Mouse (Mus musculus) cerebellum, adult 9-11 months (tissue): ENCODE results near the gene Abca2.
A peak's percentile ranks its signal among the peaks of the same experiment; 100 is the strongest.
"Not testable (repeated sequence)": the region's sequence is repeated elsewhere in the genome, so short reads cannot be mapped to it uniquely, and the experiment has no call there.

Experiments used
- DNase-seq: peaks from one replicate; pipeline ENCODE4 v3.0.0; 2022

Gene Abca2

DNA sequence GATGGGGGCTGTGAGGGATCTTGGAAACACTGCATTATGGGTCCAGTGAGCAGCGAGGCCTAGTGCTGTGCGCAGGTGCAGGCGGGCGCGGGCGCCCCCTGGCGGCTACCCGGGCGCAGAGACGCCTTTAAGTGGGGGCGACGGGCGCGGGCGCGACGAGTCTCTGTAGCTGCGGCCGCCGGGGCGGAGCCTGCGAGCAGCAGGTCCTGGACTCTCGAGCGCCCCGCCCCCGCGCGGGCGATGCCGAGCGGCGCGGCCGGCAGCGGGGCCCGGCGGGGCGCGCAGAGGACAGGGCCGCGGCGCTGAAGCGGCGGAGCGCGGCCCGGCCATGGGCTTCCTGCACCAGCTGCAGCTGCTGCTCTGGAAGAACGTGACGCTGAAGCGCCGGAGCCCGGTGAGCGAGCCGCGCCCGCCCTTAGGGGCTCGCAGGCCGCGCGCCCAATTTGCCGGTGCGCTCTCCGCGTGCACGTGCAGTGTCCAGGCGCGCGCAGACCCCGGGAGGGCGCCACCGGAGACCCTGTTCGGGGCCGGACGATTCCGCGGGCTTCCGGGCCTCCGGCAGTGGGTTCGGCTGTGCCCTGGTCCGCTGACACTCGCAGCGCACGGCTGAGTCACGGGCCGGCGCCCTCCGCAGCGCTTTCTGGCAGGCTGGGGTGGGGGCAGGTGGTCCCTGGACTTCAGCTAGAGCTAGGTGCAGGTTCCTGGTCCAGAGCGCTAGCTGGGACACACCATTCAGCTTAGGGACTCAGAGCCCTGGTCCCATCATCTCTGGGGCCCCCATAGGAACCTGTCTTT is at the start of gene Abca2:
TSS of gene Abca2 (plus strand) at position 262 of the 795 bp plus-strand sequence.
- DNase-seq, result peak; percentile 98

- no peak for DNase-seq
These were observed 44.0 kb upstream of the Abca2 start for GRCm38 (mm10) chr2:25384492-25384891.

GRCm38 (mm10) chr2:25391266-25391665 is 37.2 kb upstream of the Abca2 start:
- DNase-seq, result no peak

DNA sequence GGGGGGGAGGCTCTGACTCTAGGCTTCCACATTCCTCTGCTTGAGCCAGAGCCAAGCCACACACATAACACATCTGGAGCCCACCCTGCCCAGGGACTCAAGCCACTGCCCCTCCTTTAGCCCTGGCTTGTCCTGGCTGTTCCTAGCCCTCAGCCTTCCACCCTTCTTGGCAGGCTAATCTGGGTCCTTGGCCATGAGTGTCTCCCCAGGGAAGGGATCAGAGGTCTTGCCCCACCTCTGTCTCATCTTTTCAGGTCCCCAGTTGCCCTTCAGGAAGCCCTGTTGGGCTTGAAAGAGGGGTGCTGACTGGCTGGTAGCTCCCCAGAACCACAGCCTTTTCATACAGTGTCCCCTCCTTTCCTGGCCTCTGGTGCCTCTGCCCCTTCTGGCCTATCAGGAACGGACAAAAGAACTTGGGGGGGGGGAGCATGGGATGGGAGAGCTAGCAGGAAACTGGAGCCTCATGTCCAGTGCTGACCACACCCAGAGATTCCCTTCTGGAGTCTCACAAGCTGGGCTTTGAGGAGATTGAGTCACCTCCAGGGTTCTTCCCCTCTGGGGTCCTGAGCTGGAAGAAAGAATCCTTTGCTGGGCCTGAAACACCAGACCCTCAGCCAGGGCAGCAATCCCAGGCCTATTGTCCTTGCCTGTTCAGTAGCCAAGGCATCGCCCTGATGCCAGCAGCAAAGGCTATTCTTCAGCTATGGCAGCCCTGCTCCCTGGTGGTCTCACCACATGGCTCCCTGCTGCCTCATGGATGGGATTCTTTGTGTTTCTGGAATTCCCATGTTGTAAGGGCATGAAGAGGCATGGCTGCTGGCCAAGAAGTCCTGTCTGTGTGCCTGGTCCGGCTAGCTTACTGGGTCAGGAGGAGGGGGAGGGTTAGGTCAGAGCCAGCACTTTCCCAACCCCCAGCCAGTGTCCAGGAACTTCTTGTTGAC is 34.0 kb upstream of the Abca2 start:
- DNase-seq, result peak; percentile 72

GRCm38 (mm10) chr2:25395721-25396596 is 32.5 kb upstream of the Abca2 start, which contains the start of gene Entpd2:
TSS of gene Entpd2 (plus strand) at chr2:25395874.
- peak; percentile 70 for DNase-seq

DNA sequence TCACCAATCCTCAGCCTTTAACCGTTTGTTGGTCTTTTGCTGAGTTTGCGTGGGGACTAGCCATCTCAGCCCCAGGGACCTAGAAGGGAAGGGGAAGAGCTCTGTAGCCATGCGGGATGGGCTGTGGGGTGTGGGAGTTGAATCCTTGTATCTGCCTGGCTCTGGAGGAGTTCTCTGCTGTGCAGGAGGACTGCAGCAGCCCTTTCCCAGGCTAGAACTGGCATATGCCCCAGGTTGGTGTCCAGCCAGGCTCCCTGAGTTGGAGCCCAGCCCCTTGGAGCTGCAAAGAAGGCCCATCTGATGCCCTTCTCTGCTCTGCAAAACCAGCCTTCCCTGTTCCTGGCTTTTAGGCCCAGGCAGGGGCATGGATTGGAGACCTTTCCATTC is 31.9 kb upstream of the Abca2 start:
- peak; percentile 87 for DNase-seq

GRCm38 (mm10) chr2:25397010-25397409 is 31.5 kb upstream of the Abca2 start:
- DNase-seq, result peak; percentile 40

GRCm38 (mm10) chr2:25398065-25398464 is 30.4 kb upstream of the Abca2 start:
- peak; percentile 54 for DNase-seq

GRCm38 (mm10) chr2:25399051-25399450 is 29.5 kb upstream of the Abca2 start, which contains the start of gene Npdc1:
TSS of gene Npdc1 (plus strand) at chr2:25399351.
- DNase-seq, result peak; percentile 25

GRCm38 (mm10) chr2:25400291-25400690 is 28.2 kb upstream of the Abca2 start:
- DNase-seq, result no peak

- DNase-seq, result peak; percentile 78
These were observed 27.7 kb upstream of the Abca2 start for GRCm38 (mm10) chr2:25400764-25401163.

DNA sequence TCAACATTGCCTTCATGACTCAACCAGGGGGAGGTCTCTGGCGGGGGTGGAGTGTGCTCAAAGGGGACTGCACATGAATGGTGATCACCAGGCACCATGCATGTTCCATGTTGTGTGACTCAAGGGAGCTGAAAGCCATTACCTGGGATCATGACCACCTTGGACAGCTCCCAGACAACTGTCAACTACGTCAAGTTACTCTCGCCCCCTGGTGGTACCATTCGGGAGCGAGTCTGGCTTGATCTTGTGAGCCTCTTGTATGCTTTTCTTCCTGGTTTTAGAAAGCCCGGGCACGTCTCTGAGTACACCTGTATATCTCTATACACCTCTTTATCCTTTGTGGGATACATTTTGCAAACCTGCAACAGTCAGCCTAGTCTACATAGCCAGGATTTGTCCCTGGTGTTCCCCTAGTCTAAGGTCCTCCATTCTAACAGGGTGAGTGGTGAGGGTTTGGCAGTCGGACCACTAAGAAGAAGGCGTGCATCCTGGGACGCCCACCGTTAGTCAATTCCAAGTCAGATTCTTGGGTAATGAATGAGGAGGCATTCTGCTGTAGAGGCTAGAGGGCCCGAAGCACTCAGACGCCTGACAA is 26.0 kb upstream of the Abca2 start:
- DNase-seq, result peak; percentile 80

- peak; percentile 93 for DNase-seq
These were observed 25.4 kb upstream of the Abca2 start for GRCm38 (mm10) chr2:25402972-25403601.

- peak; percentile 35 for DNase-seq
These were observed 24.5 kb upstream of the Abca2 start for GRCm38 (mm10) chr2:25403994-25404393.

DNA sequence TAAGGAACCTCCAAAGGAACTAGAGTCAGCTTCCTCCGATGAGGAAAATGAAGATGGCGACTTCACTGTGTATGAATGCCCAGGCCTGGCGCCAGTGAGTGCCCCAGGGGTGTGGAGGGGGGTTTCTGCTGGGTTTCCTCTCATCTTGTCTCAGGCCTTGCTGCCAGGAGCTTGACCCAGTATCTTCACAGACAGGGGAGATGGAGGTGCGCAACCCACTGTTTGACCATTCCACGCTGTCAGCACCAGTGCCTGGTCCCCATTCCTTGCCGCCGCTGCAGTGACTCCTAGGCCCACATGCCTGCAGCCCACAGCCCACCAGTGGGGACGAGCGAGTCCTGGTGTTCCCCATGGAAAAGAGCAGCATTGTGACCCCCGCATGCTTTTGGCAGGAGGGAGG is 19.6 kb upstream of the Abca2 start:
- DNase-seq, result peak; percentile 28

- not testable (repeated sequence) for DNase-seq
These were observed 15.1 kb upstream of the Abca2 start for GRCm38 (mm10) chr2:25413436-25413835.

- peak; percentile 36 for DNase-seq
These were observed 11.1 kb upstream of the Abca2 start for GRCm38 (mm10) chr2:25417426-25417825.

- DNase-seq, result peak; percentile 63
These were observed 6.6 kb upstream of the Abca2 start for GRCm38 (mm10) chr2:25421896-25422295.

GRCm38 (mm10) chr2:25422587-25423410 is 5.7 kb upstream of the Abca2 start, which contains the start of gene Fut7:
TSS of gene Fut7 (plus strand) at chr2:25423267.
- DNase-seq, result peak; percentile 67

DNA sequence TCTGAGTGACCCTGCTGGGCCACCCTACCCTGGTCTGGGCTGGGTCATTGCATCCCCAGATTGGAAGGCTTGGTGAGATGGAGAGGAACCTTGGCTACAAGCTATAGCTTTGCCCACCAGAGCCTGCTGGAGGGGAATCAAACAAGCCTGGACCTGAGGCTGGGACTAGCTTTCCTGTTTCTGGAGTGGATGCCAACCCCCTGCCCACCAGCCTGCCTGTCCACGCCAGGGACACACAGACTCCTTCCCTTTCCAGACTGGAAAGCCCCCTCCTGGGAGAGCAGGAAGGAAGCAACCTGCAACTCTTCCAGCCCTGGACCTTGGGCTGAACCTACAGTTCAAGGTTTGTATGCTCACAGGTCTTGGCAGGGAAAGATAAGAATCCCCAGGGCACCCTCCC is 4.9 kb upstream of the Abca2 start:
- DNase-seq, result no peak

GRCm38 (mm10) chr2:25425481-25425880 is 3.0 kb upstream of the Abca2 start:
- peak; percentile 75 for DNase-seq
